Mouse (Mus musculus): Measurements from ENCODE around the gene Aebp1.

GRCm38 (mm10) chr11:5836126-5836525 is 25.6 kb upstream of the Aebp1 start:
- TF ChIP-seq CTCF (conservative IDR thresholded peaks at IDR 0.05; ENCODE audit: low read length) (no peak), NANOG (IDR thresholded peaks at IDR 0.05; ENCODE audit: borderline replicate concordance, low read length) (no peak)

Measured in E14TG2a.4 (cell line).